Comparison of ENCODE assay signal across 8 mouse cellular contexts in the genomic region with DNA sequence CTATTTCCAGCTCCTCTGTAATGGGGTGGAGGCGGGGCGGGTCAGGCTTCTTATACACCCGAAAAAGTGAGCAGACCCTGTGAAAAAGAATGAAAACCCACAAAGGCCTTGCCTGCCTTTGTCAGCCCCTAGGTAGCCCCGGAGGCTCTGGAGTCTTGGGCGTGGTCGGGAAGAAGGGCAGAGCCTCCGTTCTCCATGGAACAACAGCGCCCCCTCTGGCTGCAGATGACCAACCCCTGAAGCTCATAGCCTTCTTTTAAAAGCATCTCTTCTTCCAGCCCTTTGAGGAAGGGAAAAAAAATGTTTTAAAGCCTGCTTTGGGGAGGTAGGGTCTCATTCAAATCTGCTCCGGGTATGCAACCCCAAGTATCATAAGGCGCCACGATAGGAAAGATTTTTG. TPM values are rescaled to one million over a fixed set of nuclear protein-coding genes. Genes with fewer than 3 reads are reported as not detected.
DNase-seq lines count a peak whose midpoint lies in the region; ATAC-seq and TF ChIP-seq lines count a peak whose summit lies in the region.

No protein-coding gene starts in this region.

- peak overlapping the region; percentile 16; the same call in 1 of the 2 replicates for H3K4me3 ChIP-seq in midbrain, embryonic 10.5 days
- no peak overlapping the region for H3K4me3 ChIP-seq in midbrain, embryonic 13.5 days (replicated peaks)
- H3K4me3 ChIP-seq in gastrocnemius, adult 2 months, result peak overlapping the region; percentile 26
- H3K4me3 ChIP-seq in intestine, embryonic 15.5 days (replicated peaks), result no peak overlapping the region
- no peak overlapping the region for H3K4me3 ChIP-seq in liver, embryonic 13.5 days (replicated peaks)

- intact Hi-C loops in gastrocnemius, adult 2 months (cut with DNase I), result loop anchor here (1.0 kb wide), 1 partner anchor 105 kb away; a partner anchor contains a TSS

- 10% methylated on average over 11 of the region's 11 CpGs for WGBS in midbrain, embryonic 10.5 days
- 19% methylated on average over 11 of the region's 11 CpGs for WGBS in midbrain, embryonic 13.5 days
- WGBS in intestine, embryonic 15.5 days, result 24% methylated on average over 11 of the region's 11 CpGs
- WGBS in liver, embryonic 13.5 days (ENCODE audit: insufficient replicate concordance), result 14% methylated on average over 11 of the region's 11 CpGs

- peak; percentile 77 for DNase-seq in midbrain, embryonic 10.5 days (ENCODE audit: low spot score)
- peak; percentile 18 for DNase-seq in cerebellum, adult 8-10 months
- DNase-seq in gastrocnemius, adult 2 months, result peak; percentile 91
- DNase-seq in liver, embryonic 13.5 days, result peak; percentile 11
- peak; percentile 55 to 58 for DNase-seq in right cerebral cortex, adult 2 months (ENCODE audit: low spot score in 2 of 2)
- no peak for DNase-seq in T-cell, adult 2 months (ENCODE audit: low spot score)

- H3K36me3 ChIP-seq in midbrain, embryonic 10.5 days, result no peaks in the 10 kb centered on the region
- H3K36me3 ChIP-seq in midbrain, embryonic 13.5 days, result no peaks in the 10 kb centered on the region
- 0 out of 2 replicates have a peak, but pooled peaks cover under 1% of the 10 kb centered on the region for H3K36me3 ChIP-seq in intestine, embryonic 15.5 days
- no peaks in the 10 kb centered on the region for H3K36me3 ChIP-seq in liver, embryonic 13.5 days

- H3K27ac ChIP-seq in midbrain, embryonic 10.5 days (replicated peaks), result peak overlapping the region; percentile 55
- no peak overlapping the region for H3K27ac ChIP-seq in midbrain, embryonic 13.5 days
- H3K27ac ChIP-seq in gastrocnemius, adult 2 months, result peak overlapping the region; percentile 84
- peak overlapping the region; percentile 19; the same call in 1 of the 2 replicates for H3K27ac ChIP-seq in intestine, embryonic 15.5 days
- no peak overlapping the region for H3K27ac ChIP-seq in liver, embryonic 13.5 days

- no peak for ATAC-seq in midbrain, embryonic 13.5 days
- ATAC-seq in intestine, embryonic 15.5 days, result no peak
- ATAC-seq in liver, embryonic 13.5 days (ENCODE audit: low read depth), result no peak

- peak; percentile 83 for TF ChIP-seq CTCF in gastrocnemius, adult 2 months (IDR thresholded peaks at IDR 0.05)

- H3K4me2 ChIP-seq in midbrain, embryonic 13.5 days (replicated peaks), result no peak overlapping the region; the same call in 1 of the 2 replicates
- H3K4me2 ChIP-seq in intestine, embryonic 15.5 days (replicated peaks), result no peak overlapping the region; the same call in 1 of the 2 replicates
- no peak overlapping the region for H3K4me2 ChIP-seq in liver, embryonic 13.5 days

- peaks cover 12% of the 10 kb centered on the region; the same call in 1 of the 2 replicates for H3K27me3 ChIP-seq in midbrain, embryonic 10.5 days (ENCODE audit: low read depth, poor library complexity, severe bottlenecking)
- H3K27me3 ChIP-seq in midbrain, embryonic 13.5 days, result no peaks in the 10 kb centered on the region
- H3K27me3 ChIP-seq in intestine, embryonic 15.5 days (replicated peaks), result no peaks in the 10 kb centered on the region
- no peaks in the 10 kb centered on the region for H3K27me3 ChIP-seq in liver, embryonic 13.5 days

- H3K4me1 ChIP-seq in midbrain, embryonic 10.5 days, result peaks cover 36% of the 10 kb centered on the region
- peaks cover 24% of the 10 kb centered on the region for H3K4me1 ChIP-seq in midbrain, embryonic 13.5 days (replicated peaks)
- H3K4me1 ChIP-seq in intestine, embryonic 15.5 days (replicated peaks), result peaks cover 38% of the 10 kb centered on the region
- peaks cover under 1% of the 10 kb centered on the region; the same call in 1 of the 2 replicates for H3K4me1 ChIP-seq in liver, embryonic 13.5 days (replicated peaks)

- H3K9me3 ChIP-seq in midbrain, embryonic 10.5 days (replicated peaks), result no peaks in the 10 kb centered on the region
- no peaks in the 10 kb centered on the region for H3K9me3 ChIP-seq in midbrain, embryonic 13.5 days
- no peaks in the 10 kb centered on the region for H3K9me3 ChIP-seq in intestine, embryonic 15.5 days
- H3K9me3 ChIP-seq in liver, embryonic 13.5 days (replicated peaks), result no peaks in the 10 kb centered on the region

- H3K9ac ChIP-seq in midbrain, embryonic 13.5 days (replicated peaks), result no peak overlapping the region
- H3K9ac ChIP-seq in intestine, embryonic 15.5 days, result no peak overlapping the region
- H3K9ac ChIP-seq in liver, embryonic 13.5 days, result no peak overlapping the region

RNA-seq across cellular contexts. Expression of a gene that starts 2.4 kb away (rescaled TPM):
- 8.0 and 14.7 TPM in 2 replicates for polyA plus RNA-seq in midbrain, embryonic 10.5 days (2016; fragmentation: Nextera tagmentation; extraction: Ambion mirVana)
- 10.1 and 12.7 TPM in 2 replicates for polyA plus RNA-seq in midbrain, embryonic 13.5 days (2015; fragmentation: Nextera tagmentation; extraction: Ambion mirVana)
- total RNA-seq in gastrocnemius, adult 2 months (2021), result 10 to 100 TPM; 30.5 to 59.0 TPM
- 317 and 323 TPM in 2 replicates for polyA plus RNA-seq in intestine, embryonic 15.5 days (2015; fragmentation: Nextera tagmentation; extraction: Ambion mirVana)
- 8.7 and 9.2 TPM in 2 replicates for polyA plus RNA-seq in liver, embryonic 13.5 days (2015; fragmentation: Nextera tagmentation; extraction: Ambion mirVana)

Comparison
In these comparisons a context has a peak if more than half of its experiments do, and no peak if none do; other contexts are left out.
1. H3K27ac ChIP-seq: peak in midbrain, embryonic 10.5 days (single experiment), gastrocnemius, adult 2 months (single experiment) and intestine, embryonic 15.5 days (single experiment); none in midbrain, embryonic 13.5 days (single experiment) and liver, embryonic 13.5 days (single experiment).
2. H3K4me3 ChIP-seq: peak in midbrain, embryonic 10.5 days (single experiment) and gastrocnemius, adult 2 months (single experiment); none in midbrain, embryonic 13.5 days (single experiment), intestine, embryonic 15.5 days (single experiment) and liver, embryonic 13.5 days (single experiment).
3. RNA of a gene that starts 2.4 kb away (polyA plus RNA-seq): 317 to 323 TPM in intestine, embryonic 15.5 days; 10.1 to 12.7 TPM in midbrain, embryonic 13.5 days, 8.7 to 9.2 TPM in liver, embryonic 13.5 days and 8.0 to 14.7 TPM in midbrain, embryonic 10.5 days; every median in the first group is over 10 times any median in the second.